Mouse (Mus musculus) cerebellum, postnatal 4 days (tissue): ENCODE results near the gene Hist1h4b.
"Not testable (repeated sequence)": the region's sequence is repeated elsewhere in the genome, so short reads cannot be mapped to it uniquely, and the experiment has no call there.

Source experiments
- DNase-seq, 2 experiments: peaks; one replicate each; pipeline ENCODE4 v3.0.0; 2022; ENCODE audit warnings: low spot score in 2 of 2, mixed read lengths in 1 of 2

Gene Hist1h4b

GRCm38 (mm10) chr13:23756790-23757189 lies at the start of gene Hist1h4b:
Gene Hist1h4b (plus strand): TSS chr13:23757013.
- peak in 1 of 2 experiments; percentile 75 for DNase-seq

- DNase-seq, result no peak
Measured at GRCm38 (mm10) chr13:23708041-23708440, 48.8 kb upstream of the Hist1h4b start.

- DNase-seq, result no peak
Measured at GRCm38 (mm10) chr13:23708654-23709053, 48.2 kb upstream of the Hist1h4b start.

- DNase-seq, result no peak
Measured at GRCm38 (mm10) chr13:23709714-23710373, 47.0 kb upstream of the Hist1h4b start.

GRCm38 (mm10) chr13:23710374-23711089 lies 46.3 kb upstream of the Hist1h4b start, which contains the start of gene Hfe:
Gene Hfe (minus strand): TSS chr13:23710854.
- no peak for DNase-seq

- no peak for DNase-seq
Measured at GRCm38 (mm10) chr13:23716261-23717042, 40.4 kb upstream of the Hist1h4b start.

- no peak for DNase-seq
Measured at GRCm38 (mm10) chr13:23717176-23717575, 39.6 kb upstream of the Hist1h4b start.

- DNase-seq, result not testable (repeated sequence)
Measured at GRCm38 (mm10) chr13:23717593-23718245, 39.1 kb upstream of the Hist1h4b start.

GRCm38 (mm10) chr13:23724239-23724638 lies 32.6 kb upstream of the Hist1h4b start:
- DNase-seq, result no peak

- no peak for DNase-seq
Measured at GRCm38 (mm10) chr13:23725213-23725612, 31.6 kb upstream of the Hist1h4b start.

GRCm38 (mm10) chr13:23728472-23729191 lies 28.2 kb upstream of the Hist1h4b start:
- no peak for DNase-seq

GRCm38 (mm10) chr13:23729192-23729525 lies 27.7 kb upstream of the Hist1h4b start:
- DNase-seq, result no peak

GRCm38 (mm10) chr13:23729706-23730105 lies 27.1 kb upstream of the Hist1h4b start:
- DNase-seq, result no peak

GRCm38 (mm10) chr13:23730479-23730878 lies 26.3 kb upstream of the Hist1h4b start:
- no peak for DNase-seq

GRCm38 (mm10) chr13:23732156-23732804 lies 24.5 kb upstream of the Hist1h4b start:
- no peak for DNase-seq

GRCm38 (mm10) chr13:23737091-23737490 lies 19.7 kb upstream of the Hist1h4b start:
- DNase-seq, result no peak

GRCm38 (mm10) chr13:23738041-23738440 lies 18.8 kb upstream of the Hist1h4b start:
- DNase-seq, result no peak

- DNase-seq, result peak; percentile 65 to 88
Measured at GRCm38 (mm10) chr13:23738677-23739068, 18.1 kb upstream of the Hist1h4b start, which contains the start of gene Hist1h1c. Gene Hist1h1c (plus strand): TSS chr13:23738808.

GRCm38 (mm10) chr13:23739069-23739921 lies 17.5 kb upstream of the Hist1h4b start:
- peak; percentile 65 to 80 for DNase-seq

GRCm38 (mm10) chr13:23739922-23740252 lies 16.9 kb upstream of the Hist1h4b start:
- DNase-seq, result no peak
